Mouse (Mus musculus): ENCODE data around the gene Olfr224.

Olfr224 gene

DNA sequence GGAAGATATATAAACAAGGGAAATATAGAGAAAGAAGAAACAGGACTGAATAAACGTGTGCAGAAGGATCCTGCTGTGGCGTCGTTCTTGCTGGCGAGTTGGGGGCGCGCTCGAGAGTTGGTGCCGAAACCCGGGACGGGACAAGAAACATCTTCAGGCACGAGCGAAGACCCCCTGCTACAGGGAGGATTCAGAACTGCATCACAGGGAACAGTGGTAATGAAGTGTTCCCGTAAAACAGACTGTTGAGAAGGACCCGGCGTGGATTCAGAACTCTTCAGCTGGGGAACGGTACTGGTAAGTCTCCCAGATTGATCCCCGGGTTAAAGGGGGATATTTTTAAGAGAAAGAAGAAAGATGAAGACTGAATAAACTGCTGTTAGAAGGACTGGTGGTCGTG lies 51.4 kb downstream of the Olfr224 start:
- peak; percentile 47 for DNase-seq (ENCODE audit: low spot score)

All from T-cell, adult 2 months (primary cell).